In the genomic region with DNA sequence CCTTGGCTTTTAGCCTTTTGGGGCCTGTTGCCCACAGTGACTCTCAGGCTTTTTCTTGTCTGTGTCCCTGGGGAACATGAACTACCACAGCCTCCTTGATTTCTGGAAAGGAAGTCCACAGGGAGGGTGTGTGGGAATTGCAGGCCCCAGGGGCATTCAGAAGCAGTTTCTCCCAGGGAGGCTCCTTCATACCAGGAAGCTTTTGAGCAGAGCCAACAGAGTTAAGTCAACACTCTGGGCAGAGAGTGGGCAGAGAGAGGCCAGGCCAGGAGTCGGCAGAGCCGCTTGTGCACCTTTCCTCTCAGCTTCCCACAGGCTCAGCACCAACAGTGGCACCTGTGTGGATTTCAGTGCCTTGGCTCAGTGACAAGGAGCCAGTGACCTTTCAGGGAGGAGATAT, we compare ENCODE assay signal across 21 mouse cellular contexts. TPM values are rescaled to one million over a fixed set of nuclear protein-coding genes. Genes with fewer than 3 reads are reported as not detected.
DNase-seq lines count a peak whose midpoint lies in the region; ATAC-seq and TF ChIP-seq lines count a peak whose summit lies in the region.
"Had no signal": no experiment of that assay in that cellular context is flagged by ENCODE, and none has a peak within 500 bp of the region (broad histone marks: within the 10 kb centered on the region; RNA-seq: fewer than 3 reads in every experiment).

No protein-coding gene starts in this region.

- intact Hi-C loops in left cerebral cortex, postnatal 4 days (cut with DNase I), result no loop called here

- ATAC-seq in lung, embryonic 16.5 days (ENCODE audit: low read depth), result peak; percentile 90
- ATAC-seq: activated CD4-positive, CD25-positive, alpha-beta regulatory T cell, adult 4 months; forebrain, embryonic 15.5 days; inflammation-experienced regulatory T-cells, adult 6 months; liver, postnatal 0 days had no signal

- no peaks in the 10 kb centered on the region for H3K27me3 ChIP-seq in lung, embryonic 16.5 days (ENCODE audit: control insufficient read depth, insufficient read depth, low read depth, low read length)
- H3K27me3 ChIP-seq in myocyte (ENCODE audit: control insufficient read depth, insufficient read depth, insufficient read length), result no peaks in the 10 kb centered on the region
- H3K27me3 ChIP-seq: forebrain, embryonic 15.5 days; hindbrain, embryonic 12.5 days had no signal

- H3K4me3 ChIP-seq in lung, embryonic 16.5 days (ENCODE audit: low read length), result no peak overlapping the region
- H3K4me3 ChIP-seq in myocyte, result no peak overlapping the region
- H3K4me3 ChIP-seq: erythroblast, embryonic 14.5 days; forebrain, embryonic 15.5 days; hindbrain, embryonic 12.5 days; limb, embryonic 10.5 days had no signal

- H3K4me2 ChIP-seq in lung, embryonic 16.5 days (ENCODE audit: low read depth, low read length), result no peak overlapping the region
- H3K4me2 ChIP-seq in myocyte (ENCODE audit: low read depth), result peak overlapping the region; percentile 32
- H3K4me2 ChIP-seq: forebrain, embryonic 15.5 days; hindbrain, embryonic 12.5 days had no signal

- peaks cover 42% of the 10 kb centered on the region for H3K4me1 ChIP-seq in lung, embryonic 16.5 days (replicated peaks; ENCODE audit: control insufficient read depth, insufficient read depth, low read length)
- H3K4me1 ChIP-seq: limb, embryonic 10.5 days had no signal

- no peaks in the 10 kb centered on the region for H3K9me3 ChIP-seq in lung, embryonic 16.5 days (ENCODE audit: control insufficient read depth, low read length)
- H3K9me3 ChIP-seq: forebrain, embryonic 15.5 days; G1E; hindbrain, embryonic 12.5 days; limb, embryonic 10.5 days had no signal

- DNase-seq in adrenal gland, postnatal 14 days, result peak; percentile 16
- no peak for DNase-seq in adrenal gland, postnatal 4 days (ENCODE audit: low spot score in 2 of 2)
- DNase-seq in 3134 (ENCODE audit: extremely low read depth, insufficient read length, low spot score), result peak; percentile 52
- no peak for DNase-seq in left cerebral cortex, postnatal 4 days
- DNase-seq in left cerebral cortex, adult 18-20 months (ENCODE audit: low spot score in 2 of 2), result no peak
- DNase-seq in left cerebral cortex, adult 9 months (ENCODE audit: low spot score in 2 of 2), result no peak
- DNase-seq: cerebellum, adult 8-10 months; gastrocnemius, postnatal 36 days; layer of hippocampus, postnatal 36 days; liver, postnatal 0 days; retina, postnatal 1 day; thymus, postnatal 36 days had no signal

- 68% methylated on average over 2 of the region's 2 CpGs for WGBS in lung, embryonic 16.5 days

- no peaks in the 10 kb centered on the region for H3K79me2 ChIP-seq in myocyte (ENCODE audit: control insufficient read depth, insufficient read depth)

- no peak overlapping the region for H3K9ac ChIP-seq in lung, embryonic 16.5 days (ENCODE audit: low read length)
- H3K9ac ChIP-seq: forebrain, embryonic 15.5 days; hindbrain, embryonic 12.5 days; liver, postnatal 0 days had no signal

- H3K36me3 ChIP-seq in lung, embryonic 16.5 days (ENCODE audit: control insufficient read depth, insufficient read depth, low read length), result peaks cover 5% of the 10 kb centered on the region; the same call in 1 of the 2 replicates
- H3K36me3 ChIP-seq in myocyte (ENCODE audit: control insufficient read depth, insufficient read depth), result peaks cover 3% of the 10 kb centered on the region
- H3K36me3 ChIP-seq: G1E had no signal

- H3ac ChIP-seq in myocyte (ENCODE audit: control insufficient read depth, insufficient read length), result no peak overlapping the region

- TF ChIP-seq POLR2A in myocyte (IDR thresholded peaks at IDR 0.05; ENCODE audit: insufficient read length, low read depth), result no peak

- peak overlapping the region; percentile 91 for H3K27ac ChIP-seq in lung, embryonic 16.5 days (ENCODE audit: low read length)
- H3K27ac ChIP-seq: forebrain, embryonic 15.5 days; hindbrain, embryonic 12.5 days; limb, embryonic 10.5 days had no signal

TF ChIP-seq in myocyte, 11 proteins besides CTCF, POLR2A, EP300 and RAD21:
- no peak for TF ChIP-seq MYOG (IDR thresholded peaks at IDR 0.05; ENCODE audit: control insufficient read depth in 1 of 3, insufficient read depth in 1 of 3, insufficient read length in 2 of 3, low read depth in 2 of 3)
- TF ChIP-seq MAX (IDR thresholded peaks at IDR 0.05; ENCODE audit: low read depth), result no peak
- TF ChIP-seq MYOD1 (IDR thresholded peaks at IDR 0.05; ENCODE audit: control insufficient read depth in 1 of 3, insufficient read length in 2 of 3, low read depth in 2 of 3), result no peak
- TF ChIP-seq E2F4 (IDR thresholded peaks at IDR 0.05; ENCODE audit: insufficient read depth), result no peak
- TF ChIP-seq REST (IDR thresholded peaks at IDR 0.05; ENCODE audit: insufficient read depth, insufficient read length), result no peak
- TF ChIP-seq USF1 (IDR thresholded peaks at IDR 0.05; ENCODE audit: low read depth), result no peak
- TF ChIP-seq TCF12 (IDR thresholded peaks at IDR 0.05; ENCODE audit: insufficient read depth, poor library complexity, severe bottlenecking), result no peak
- no peak for TF ChIP-seq TCF3 (IDR thresholded peaks at IDR 0.05; ENCODE audit: insufficient read length, low read depth)

RNA-seq across cellular contexts. Expression of gene Atp11a, which starts 51.2 kb away (rescaled TPM):
- 66.9 and 72.1 TPM in 2 replicates for total RNA-seq in adrenal gland, postnatal 14 days (2021)
- 10 to 100 TPM; 79.4 to 92.9 TPM for total RNA-seq in adrenal gland, postnatal 4 days (2021)
- 15.7 and 19.3 TPM in 2 replicates for polyA plus RNA-seq in lung, embryonic 16.5 days (2015; fragmentation: Nextera tagmentation; extraction: Ambion mirVana)
- polyA plus RNA-seq in myocyte (2012; fragmentation: generic; extraction: Trizol), result 13.8 TPM
- total RNA-seq in left cerebral cortex, postnatal 4 days (2021), result 10 to 100 TPM; 63.2 to 64.5 TPM
- 10 to 100 TPM; 47.7 to 55.2 TPM for total RNA-seq in left cerebral cortex, adult 18-20 months (2021)
- polyA plus RNA-seq: G1E had no signal

Comparison
In these comparisons a context has a peak if more than half of its experiments do, and no peak if none do; other contexts are left out.
1. DNase-seq: peak in adrenal gland, postnatal 14 days (single experiment) and 3134 (single experiment); none in adrenal gland, postnatal 4 days (0 of 2), left cerebral cortex, postnatal 4 days (single experiment), left cerebral cortex, adult 18-20 months (0 of 2) and left cerebral cortex, adult 9 months (0 of 2).